Mouse (Mus musculus) embryonic facial prominence, embryonic 15.5 days (tissue): ENCODE results near the gene Ndufs7. TPM values are rescaled to one million over a fixed set of nuclear protein-coding genes. Genes with fewer than 3 reads are reported as not detected.

Experiments
- ATAC-seq: fragments of 200-750 bp; cut with Nextera tagmentation; 2 replicates; pipeline ENCODE4 v1.8.0; 2017; ENCODE audit warnings: low read depth, moderate TSS enrichment; ENCODE audit not compliant: insufficient number of reproducible peaks, low FRiP score, low TSS enrichment
- H3K27ac ChIP-seq: fragments of 300-500 bp; sonication (generic); replicated peaks from 2 replicates; pipeline ENCODE4 v1.5.1; 2015; ENCODE audit warnings: mild to moderate bottlenecking, inconsistent platforms
- H3K27me3 ChIP-seq: fragments of 300-500 bp; sonication (generic); 2 replicates; pipeline ENCODE4 v1.6.1; 2015; ENCODE audit warnings: inconsistent platforms
- H3K36me3 ChIP-seq: fragments of 300-500 bp; sonication (generic); 2 replicates; pipeline ENCODE4 v1.6.1; 2015; ENCODE audit warnings: mild to moderate bottlenecking, inconsistent platforms
- H3K4me1 ChIP-seq: fragments of 300-500 bp; sonication (generic); 2 replicates; pipeline ENCODE4 v1.6.1; 2015; ENCODE audit warnings: inconsistent platforms
- H3K4me2 ChIP-seq: fragments of 300-500 bp; sonication (generic); replicated peaks from 2 replicates; pipeline ENCODE4 v1.6.1; 2015; ENCODE audit warnings: mild to moderate bottlenecking, inconsistent platforms
- H3K4me3 ChIP-seq: fragments of 300-500 bp; sonication (generic); replicated peaks from 2 replicates; pipeline ENCODE4 v1.5.1; 2015; ENCODE audit warnings: mild to moderate bottlenecking, inconsistent platforms
- H3K9ac ChIP-seq: fragments of 300-500 bp; sonication (generic); 2 replicates; pipeline ENCODE4 v1.6.1; 2015; ENCODE audit warnings: inconsistent platforms
- H3K9me3 ChIP-seq: fragments of 300-500 bp; sonication (generic); replicated peaks from 2 replicates; pipeline ENCODE4 v1.6.1; 2016; ENCODE audit warnings: inconsistent platforms
- WGBS: fragments of 180-500 bp; shearing (Covaris S2); methylation state at CpG from one replicate; pipeline ENCODE4 v1.1.7; 2015; 5-methylcytosine and 5-hydroxymethylcytosine counted together
- microRNA-seq: library from miRNA; unstranded; fragments of <30 nt; microRNA quantifications from one replicate; pipeline ENCODE4, GENCODE M21; 2016; ENCODE audit warnings: borderline number of aligned reads
- polyA plus RNA-seq: library from polyadenylated mRNA; unstranded; fragments of >200 nt; fragmentation: Nextera tagmentation; extraction: Ambion mirVana; gene quantifications from 2 replicates; pipeline ENCODE4 v1.2.1, GENCODE M21; 2015

Ndufs7 gene
- polyA plus RNA-seq, 1 experiment from 2014 or later: 317 TPM

GRCm38 (mm10) chr10:80304458-80304857, 55.5 kb downstream of the Ndufs7 start:
- Histone ChIP-seq H3K4me1 (0 out of 2 replicates have a peak, but pooled peaks cover 7% of the 10 kb centered on the region), H3K9me3 (no peaks in the 10 kb centered on the region), H3K4me3 (no peak overlapping the region), H3K27ac (no peak overlapping the region), H3K4me2 (0 out of 2 replicates have a peak overlapping the region, but pooled peaks have one; percentile 34), H3K27me3 (peaks cover 51% of the 10 kb centered on the region), H3K9ac (no peak overlapping the region), H3K36me3 (peaks cover 11% of the 10 kb centered on the region; the same call in 1 of the 2 replicates)
- WGBS: 25% methylated on average over 12 of the region's 12 CpGs
- ATAC-seq: no peak

DNA sequence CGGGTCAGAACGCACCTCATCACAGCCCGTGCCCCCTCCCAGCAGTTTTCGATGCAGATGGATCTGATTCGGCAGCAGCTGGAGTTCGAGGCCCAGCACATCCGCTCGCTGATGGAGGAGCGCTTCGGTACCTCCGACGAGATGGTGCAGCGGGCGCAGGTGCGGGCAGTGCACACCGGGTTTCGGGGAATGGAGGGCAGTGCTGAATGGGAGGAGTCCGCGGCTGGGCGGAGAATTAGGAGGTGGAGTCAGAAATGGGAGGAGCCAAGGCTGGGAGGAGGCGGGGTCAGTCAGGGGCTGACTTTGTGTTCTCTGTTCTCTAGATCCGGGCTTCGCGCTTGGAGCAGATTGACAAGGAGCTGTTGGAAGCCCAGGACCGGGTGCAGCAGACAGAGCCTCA, 55.9 kb downstream of the Ndufs7 start:
- peaks cover 47% of the 10 kb centered on the region for H3K27me3 ChIP-seq
- no peak overlapping the region for H3K9ac ChIP-seq
- 0 out of 2 replicates have a peak, but pooled peaks cover 7% of the 10 kb centered on the region for H3K4me1 ChIP-seq
- H3K4me2 ChIP-seq: 0 out of 2 replicates have a peak overlapping the region, but pooled peaks have one; percentile 34
- no peak for ATAC-seq
- H3K36me3 ChIP-seq: peaks cover 11% of the 10 kb centered on the region; the same call in 1 of the 2 replicates
- H3K4me3 ChIP-seq: no peak overlapping the region
- no peaks in the 10 kb centered on the region for H3K9me3 ChIP-seq
- WGBS: 15% methylated on average over 25 of the region's 25 CpGs
- H3K27ac ChIP-seq: no peak overlapping the region

Small RNAs within 50 kb of the gene (microRNA-seq; reads per million reads assigned to microRNA genes)
- 1.2 reads per million for gene Mir6911

Other genes with a start within 250 kb of the Ndufs7 start
- 5.1 and 6.2 TPM in 2 replicates for gene Arhgap45, start 232.5 kb upstream of the Ndufs7 start, polyA plus RNA-seq
- 218 and 221 TPM in 2 replicates for gene Polr2e, start 209.3 kb upstream of the Ndufs7 start, polyA plus RNA-seq
- 503 and 528 TPM in 2 replicates for gene Gpx4, start 202.0 kb upstream of the Ndufs7 start, polyA plus RNA-seq
- gene Sbno2, start 143.6 kb upstream of the Ndufs7 start, polyA plus RNA-seq: 19.4 and 19.8 TPM in 2 replicates
- gene Stk11, start 133.3 kb upstream of the Ndufs7 start, polyA plus RNA-seq: 21.3 and 27.3 TPM in 2 replicates
- 516 and 519 TPM in 2 replicates for gene Atp5d, start 110.5 kb upstream of the Ndufs7 start, polyA plus RNA-seq
- 9.3 and 10.9 TPM in 2 replicates for gene Cbarp, start 108.3 kb upstream of the Ndufs7 start, polyA plus RNA-seq
- gene Midn, start 100.8 kb upstream of the Ndufs7 start, polyA plus RNA-seq: 18.3 and 20.4 TPM in 2 replicates
- gene Cirbp, start 83.1 kb upstream of the Ndufs7 start, polyA plus RNA-seq: 102 and 116 TPM in 2 replicates
- 12.0 and 13.6 TPM in 2 replicates for gene 1600002K03Rik, start 76.2 kb upstream of the Ndufs7 start, polyA plus RNA-seq
- 30.9 and 31.8 TPM in 2 replicates for gene Efna2, start 69.6 kb upstream of the Ndufs7 start, polyA plus RNA-seq
- gene Mum1, start 22.7 kb upstream of the Ndufs7 start, polyA plus RNA-seq: 75.2 and 77.0 TPM in 2 replicates
- gene Gamt, start 11.9 kb downstream of the Ndufs7 start, polyA plus RNA-seq: 72.3 and 88.0 TPM in 2 replicates
- gene Dazap1, start 12.4 kb downstream of the Ndufs7 start, polyA plus RNA-seq: 61.2 and 64.6 TPM in 2 replicates
- gene Rps15, start 43.3 kb downstream of the Ndufs7 start, polyA plus RNA-seq: 969 and 997 TPM in 2 replicates
- gene Apc2, start 46.9 kb downstream of the Ndufs7 start, polyA plus RNA-seq: 3.4 and 5.4 TPM in 2 replicates
- gene 2310011J03Rik, start 71.4 kb downstream of the Ndufs7 start, polyA plus RNA-seq: 50.8 and 52.7 TPM in 2 replicates
- gene Pcsk4, start 80.4 kb downstream of the Ndufs7 start, polyA plus RNA-seq: 4.2 and 5.2 TPM in 2 replicates
- gene Reep6, start 80.8 kb downstream of the Ndufs7 start, polyA plus RNA-seq: 10.7 and 13.7 TPM in 2 replicates
- 11.5 and 11.6 TPM in 2 replicates for gene Adamtsl5, start 99.3 kb downstream of the Ndufs7 start, polyA plus RNA-seq
- 2.0 and 2.2 TPM in 2 replicates for gene Plk5, start 107.3 kb downstream of the Ndufs7 start, polyA plus RNA-seq
- 7.2 and 8.4 TPM in 2 replicates for gene Mex3d, start 138.5 kb downstream of the Ndufs7 start, polyA plus RNA-seq
- 247 and 250 TPM in 2 replicates for gene Mbd3, start 150.4 kb downstream of the Ndufs7 start, polyA plus RNA-seq
- 659 and 673 TPM in 2 replicates for gene Uqcr11, start 157.7 kb downstream of the Ndufs7 start, polyA plus RNA-seq
- 133 and 135 TPM in 2 replicates for gene Tcf3, start 184.5 kb downstream of the Ndufs7 start, polyA plus RNA-seq
- gene Onecut3, start 245.7 kb downstream of the Ndufs7 start, polyA plus RNA-seq: not detected in 2 replicates